Mouse (Mus musculus): ENCODE results near the gene Mex3b. TPM values are rescaled to one million over a fixed set of nuclear protein-coding genes. Genes with fewer than 3 reads are reported as not detected.

The Mex3b gene
- polyA plus RNA-seq, 1 experiment from 2014 or later, result 35.6 TPM

DNA sequence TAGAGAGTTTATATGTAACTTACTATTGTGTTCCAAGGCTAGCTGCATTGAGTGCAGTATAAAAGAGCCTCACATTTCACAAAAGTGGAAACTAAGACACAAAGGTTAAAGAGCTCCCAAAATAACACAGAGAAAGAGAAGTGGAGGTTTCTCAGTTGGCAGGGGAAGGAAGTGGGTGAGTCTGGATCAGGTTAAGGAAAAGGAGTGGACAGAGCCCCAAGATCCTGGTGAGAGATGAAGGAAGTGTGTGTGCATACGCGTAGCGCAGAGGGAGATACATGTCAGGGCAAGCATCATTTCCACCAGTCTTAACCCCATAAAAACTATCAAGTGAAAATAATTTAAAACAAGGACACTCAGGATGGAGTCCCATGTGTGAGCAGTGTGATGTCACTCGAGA, 15.5 kb upstream of the Mex3b start:
- no peak overlapping the region for H3K27ac ChIP-seq
- H3K36me3 ChIP-seq, result no peaks in the 10 kb centered on the region
- no peak overlapping the region for H3K9ac ChIP-seq
- H3K27me3 ChIP-seq, result no peaks in the 10 kb centered on the region
- H3K4me1 ChIP-seq, result peaks cover 23% of the 10 kb centered on the region
- no peaks in the 10 kb centered on the region for H3K9me3 ChIP-seq
- no peak overlapping the region for H3K4me2 ChIP-seq (replicated peaks)
- 90% methylated on average over 4 of the region's 4 CpGs for WGBS
- H3K4me3 ChIP-seq, result no peak overlapping the region
- ATAC-seq (ENCODE audit: low FRiP score, low read depth), result no peak

DNA sequence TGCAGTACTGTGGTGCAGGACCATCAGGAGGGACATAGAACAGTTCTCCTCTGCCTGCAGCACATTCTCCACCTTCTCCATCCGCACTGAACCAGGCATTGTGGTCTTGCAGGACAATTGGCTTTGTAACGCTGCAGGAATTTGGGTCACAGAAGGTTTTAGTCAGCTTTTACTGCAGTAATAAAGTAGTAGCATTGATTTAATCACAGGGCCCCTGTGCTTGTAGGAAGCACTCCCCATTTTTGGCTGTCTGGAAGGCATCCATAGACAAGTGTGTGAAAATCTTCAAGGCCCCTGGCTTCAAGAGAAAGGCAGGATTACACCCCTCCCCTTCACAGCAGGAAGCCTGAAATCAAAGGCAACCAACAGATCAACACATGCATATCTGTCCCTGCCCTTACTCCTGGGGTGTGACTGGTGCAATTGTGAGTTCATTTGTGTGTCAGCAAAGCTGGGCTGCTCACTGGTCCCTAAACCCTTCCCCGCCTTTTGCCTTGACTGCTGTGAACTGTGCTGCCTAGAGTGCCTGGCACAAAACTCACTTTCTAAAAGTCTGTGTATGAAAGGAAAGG, 12.9 kb upstream of the Mex3b start:
- peak; percentile 54; the same call in 1 of the 2 replicates for ATAC-seq (ENCODE audit: low FRiP score, low read depth)
- no peaks in the 10 kb centered on the region for H3K36me3 ChIP-seq
- H3K4me1 ChIP-seq, result peaks cover 17% of the 10 kb centered on the region
- no peak overlapping the region for H3K4me2 ChIP-seq (replicated peaks)
- no peak overlapping the region for H3K4me3 ChIP-seq
- H3K27me3 ChIP-seq, result no peaks in the 10 kb centered on the region
- WGBS, result 16% methylated on average over 3 of the region's 3 CpGs
- H3K9me3 ChIP-seq, result no peaks in the 10 kb centered on the region
- H3K27ac ChIP-seq, result peak overlapping the region; percentile 80; the same call in 1 of the 2 replicates
- H3K9ac ChIP-seq, result no peak overlapping the region

DNA sequence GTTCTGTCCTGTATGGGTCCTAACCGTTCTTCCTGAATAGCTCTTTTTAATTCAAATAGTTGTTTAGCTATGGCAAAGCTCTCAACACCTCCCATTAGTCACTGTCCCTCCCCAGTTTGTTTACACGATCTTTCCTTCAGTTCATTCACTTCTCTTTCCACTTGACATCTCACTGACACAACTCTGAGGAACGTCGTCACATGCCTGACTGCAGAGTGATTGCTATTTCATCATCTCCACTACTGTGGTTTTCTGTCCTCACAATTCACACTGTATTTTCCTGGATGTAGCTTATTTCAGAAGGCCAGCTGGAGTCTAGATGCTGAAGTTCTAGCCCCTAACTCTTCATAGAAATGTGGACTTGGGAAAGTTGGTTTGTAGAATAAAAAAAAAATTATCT, 8.5 kb upstream of the Mex3b start:
- no peak overlapping the region for H3K4me3 ChIP-seq
- no peaks in the 10 kb centered on the region for H3K9me3 ChIP-seq
- no peak for ATAC-seq (ENCODE audit: low FRiP score, low read depth)
- no peak overlapping the region for H3K9ac ChIP-seq
- H3K36me3 ChIP-seq, result no peaks in the 10 kb centered on the region
- no peak overlapping the region for H3K27ac ChIP-seq
- no peak overlapping the region for H3K4me2 ChIP-seq (replicated peaks)
- WGBS, result 71% methylated on average over 4 of the region's 4 CpGs
- H3K4me1 ChIP-seq, result peaks cover 15% of the 10 kb centered on the region
- H3K27me3 ChIP-seq, result no peaks in the 10 kb centered on the region

DNA sequence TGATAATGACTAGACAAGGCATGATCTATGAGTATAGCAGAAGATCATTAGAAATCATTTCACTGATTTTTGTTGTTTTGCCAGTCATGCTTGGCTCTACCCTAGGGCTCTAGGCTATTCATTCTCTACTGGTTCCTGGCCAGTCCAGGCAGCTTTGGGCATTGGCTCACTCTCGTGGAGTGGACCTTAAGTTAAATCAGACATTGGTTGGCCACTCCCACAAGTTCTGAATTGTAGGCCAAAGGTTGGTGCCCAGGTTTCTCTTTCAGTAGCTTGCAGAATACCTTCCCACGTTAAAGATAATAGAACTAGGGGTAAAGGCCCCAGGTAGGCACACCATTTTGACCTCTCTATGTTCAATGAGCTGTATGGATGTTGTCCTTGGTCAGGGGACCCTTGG, 6.5 kb upstream of the Mex3b start:
- Histone ChIP-seq H3K9me3 (no peaks in the 10 kb centered on the region), H3K4me1 (peaks cover 17% of the 10 kb centered on the region), H3K27ac (no peak overlapping the region), H3K36me3 (no peaks in the 10 kb centered on the region), H3K9ac (no peak overlapping the region), H3K27me3 (no peaks in the 10 kb centered on the region), H3K4me3 (no peak overlapping the region), H3K4me2 (replicated peaks) (no peak overlapping the region)
- WGBS, result 80% methylated on average over 2 of the region's 2 CpGs
- no peak for ATAC-seq (ENCODE audit: low FRiP score, low read depth)

DNA sequence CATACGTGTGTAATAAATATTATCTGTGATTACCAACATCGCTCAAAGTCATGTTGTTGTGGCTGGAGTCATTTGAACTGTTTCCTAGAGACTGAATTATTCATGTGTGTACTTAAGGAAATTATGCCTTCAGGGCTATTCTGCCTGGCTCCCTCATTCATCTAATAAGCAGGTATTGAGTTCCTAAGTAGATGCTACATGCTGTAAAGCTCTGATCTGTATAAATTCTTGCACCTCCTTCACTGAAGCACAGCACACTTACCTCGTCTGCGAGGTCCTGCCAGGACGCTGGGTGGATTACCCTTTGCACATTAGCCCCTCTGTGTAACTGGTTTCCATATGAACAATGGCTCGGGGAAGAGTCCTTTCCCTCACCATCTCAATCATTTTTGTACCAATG, 3.8 kb upstream of the Mex3b start:
- no peak overlapping the region for H3K4me3 ChIP-seq
- no peaks in the 10 kb centered on the region for H3K9me3 ChIP-seq
- no peaks in the 10 kb centered on the region for H3K27me3 ChIP-seq
- no peak overlapping the region for H3K4me2 ChIP-seq (replicated peaks)
- H3K36me3 ChIP-seq, result no peaks in the 10 kb centered on the region
- 0 out of 2 replicates have a peak overlapping the region, but pooled peaks have one; percentile 15 for H3K27ac ChIP-seq
- H3K4me1 ChIP-seq, result peaks cover 17% of the 10 kb centered on the region
- no peak overlapping the region for H3K9ac ChIP-seq
- WGBS, result 44% methylated on average over 6 of the region's 6 CpGs
- no peak for ATAC-seq (ENCODE audit: low FRiP score, low read depth)

DNA sequence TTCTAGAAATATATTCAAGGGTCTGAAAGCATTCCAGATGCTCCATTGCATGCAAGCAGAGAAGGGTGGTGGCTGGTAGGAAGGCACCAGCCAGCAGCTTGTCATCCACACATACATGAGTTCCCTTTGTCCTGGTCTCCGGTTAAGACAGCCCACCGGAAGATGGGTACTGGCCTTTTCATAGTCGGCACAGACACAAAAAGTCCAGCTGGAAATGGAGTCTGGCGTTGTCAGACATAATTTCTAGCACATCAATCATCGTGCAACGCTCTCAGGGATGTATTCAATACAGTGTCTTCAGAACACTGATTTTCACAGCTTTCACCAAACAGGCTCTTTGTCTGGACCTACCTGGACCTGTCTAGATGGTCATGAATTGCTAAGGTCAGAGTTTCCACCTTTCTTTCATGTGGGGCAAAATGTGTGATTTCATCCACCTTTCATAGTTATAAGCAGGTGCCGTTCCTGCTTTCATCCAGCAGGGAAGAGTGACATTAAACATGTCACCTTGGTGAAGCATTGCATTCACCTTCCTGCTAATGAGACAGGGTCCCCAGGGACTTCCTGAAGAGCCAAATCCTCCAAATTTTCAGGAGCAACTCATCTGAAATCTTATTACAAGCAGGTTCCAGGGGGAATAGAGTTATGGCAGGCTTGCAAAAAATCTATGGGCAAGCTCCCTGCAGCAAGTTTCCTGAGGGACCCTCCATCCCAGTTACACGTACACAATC, 2.7 kb upstream of the Mex3b start:
- Histone ChIP-seq H3K4me1 (peaks cover 17% of the 10 kb centered on the region), H3K9ac (0 out of 2 replicates have a peak overlapping the region, but pooled peaks have one; percentile 81), H3K4me3 (peak overlapping the region; percentile 95; the same call in 1 of the 2 replicates), H3K9me3 (no peaks in the 10 kb centered on the region), H3K27ac (peak overlapping the region; percentile 93; the same call in 1 of the 2 replicates), H3K36me3 (peaks cover 7% of the 10 kb centered on the region), H3K4me2 (replicated peaks) (peak overlapping the region; percentile 90), H3K27me3 (no peaks in the 10 kb centered on the region)
- no peak for ATAC-seq (ENCODE audit: low FRiP score, low read depth)
- 49% methylated on average over 8 of the region's 8 CpGs for WGBS

DNA sequence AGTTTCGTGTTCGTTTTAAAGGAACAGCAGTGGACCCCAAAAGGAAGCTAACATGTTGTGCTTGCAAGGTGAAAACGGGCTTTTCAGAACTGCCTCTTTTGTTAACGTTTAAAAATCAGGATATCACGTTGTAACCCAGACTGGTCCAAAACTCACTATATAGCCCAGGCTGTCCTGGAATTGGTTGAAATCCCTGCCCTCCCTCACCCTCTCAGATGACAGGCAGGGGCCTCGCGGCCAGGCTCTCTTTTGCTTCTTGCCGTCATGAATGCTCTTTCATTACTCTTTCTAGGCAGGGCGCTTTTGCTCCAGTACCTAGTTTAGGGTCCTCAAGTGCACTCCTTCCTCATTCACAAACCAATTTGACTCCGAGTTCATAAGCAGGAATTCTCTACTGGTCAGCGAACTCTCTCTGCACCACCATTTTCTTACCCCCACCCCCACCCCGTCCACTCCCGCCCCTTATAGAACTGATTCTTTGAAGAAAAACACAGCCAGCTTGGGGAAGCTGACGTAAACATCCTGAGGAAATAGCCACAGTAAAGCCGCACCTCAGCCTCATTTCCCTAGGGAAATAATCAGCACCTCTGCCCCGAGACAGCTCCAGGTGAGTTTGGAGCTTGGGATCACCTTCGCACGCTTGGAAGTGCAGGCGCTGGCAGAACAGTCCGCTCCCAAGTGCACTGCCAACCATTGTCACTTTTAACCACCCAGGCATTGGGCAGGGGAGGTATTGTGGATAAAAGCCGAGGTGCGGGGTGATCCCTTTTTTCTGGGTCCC, 2.0 kb upstream of the Mex3b start:
- Histone ChIP-seq H3K36me3 (peaks cover 15% of the 10 kb centered on the region), H3K4me3 (peak overlapping the region; percentile 95), H3K4me2 (replicated peaks) (peak overlapping the region; percentile 90), H3K9ac (peak overlapping the region; percentile 81), H3K27me3 (no peaks in the 10 kb centered on the region), H3K4me1 (peaks cover 23% of the 10 kb centered on the region), H3K9me3 (no peaks in the 10 kb centered on the region), H3K27ac (peak overlapping the region; percentile 93)
- no peak for ATAC-seq (ENCODE audit: low FRiP score, low read depth)
- 1% methylated on average over 22 of the region's 22 CpGs for WGBS

DNA sequence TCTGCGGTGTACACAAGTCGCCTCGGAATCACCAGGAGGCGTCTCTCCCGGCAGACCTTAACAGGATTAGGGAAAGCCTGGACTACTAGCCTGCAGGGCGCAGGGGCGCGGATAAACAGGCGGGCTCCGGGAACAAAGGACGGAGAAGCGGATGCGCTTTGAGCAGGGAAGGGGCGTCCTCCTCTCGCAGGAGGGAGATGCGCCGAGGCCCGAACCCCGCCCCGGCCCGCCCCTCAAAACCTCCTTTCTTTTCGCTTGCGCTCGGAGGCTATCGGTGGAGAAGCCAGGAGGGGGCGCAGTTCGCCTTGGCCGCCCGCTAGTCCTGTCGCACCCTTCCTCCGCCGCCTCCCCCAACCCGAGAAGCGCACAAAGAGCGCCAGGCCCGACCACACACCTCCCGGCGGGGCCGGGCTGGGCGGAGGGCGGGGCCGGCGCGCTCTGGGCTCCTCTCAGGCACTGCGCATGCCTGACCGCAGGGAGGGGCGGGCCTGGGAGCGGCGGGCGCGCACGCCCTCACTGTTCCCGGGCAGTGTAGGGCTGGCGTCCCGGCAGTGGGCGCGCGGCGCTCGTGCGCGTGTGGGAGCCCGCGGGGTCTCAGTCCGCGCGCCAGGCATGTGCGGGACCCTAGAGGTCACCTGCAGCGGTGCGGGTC, 1.2 kb upstream of the Mex3b start:
- no peaks in the 10 kb centered on the region for H3K9me3 ChIP-seq
- peaks cover 23% of the 10 kb centered on the region for H3K4me1 ChIP-seq
- H3K27ac ChIP-seq, result peak overlapping the region; percentile 100
- ATAC-seq (ENCODE audit: low FRiP score, low read depth), result peak; percentile 92
- H3K4me3 ChIP-seq, result peak overlapping the region; percentile 95
- peaks cover 19% of the 10 kb centered on the region for H3K36me3 ChIP-seq
- peak overlapping the region; percentile 89 for H3K9ac ChIP-seq
- under 1% methylated on average over 49 of the region's 70 CpGs for whole genome bisulfite sequencing
- H3K4me2 ChIP-seq (replicated peaks), result peak overlapping the region; percentile 90
- no peaks in the 10 kb centered on the region for H3K27me3 ChIP-seq

DNA sequence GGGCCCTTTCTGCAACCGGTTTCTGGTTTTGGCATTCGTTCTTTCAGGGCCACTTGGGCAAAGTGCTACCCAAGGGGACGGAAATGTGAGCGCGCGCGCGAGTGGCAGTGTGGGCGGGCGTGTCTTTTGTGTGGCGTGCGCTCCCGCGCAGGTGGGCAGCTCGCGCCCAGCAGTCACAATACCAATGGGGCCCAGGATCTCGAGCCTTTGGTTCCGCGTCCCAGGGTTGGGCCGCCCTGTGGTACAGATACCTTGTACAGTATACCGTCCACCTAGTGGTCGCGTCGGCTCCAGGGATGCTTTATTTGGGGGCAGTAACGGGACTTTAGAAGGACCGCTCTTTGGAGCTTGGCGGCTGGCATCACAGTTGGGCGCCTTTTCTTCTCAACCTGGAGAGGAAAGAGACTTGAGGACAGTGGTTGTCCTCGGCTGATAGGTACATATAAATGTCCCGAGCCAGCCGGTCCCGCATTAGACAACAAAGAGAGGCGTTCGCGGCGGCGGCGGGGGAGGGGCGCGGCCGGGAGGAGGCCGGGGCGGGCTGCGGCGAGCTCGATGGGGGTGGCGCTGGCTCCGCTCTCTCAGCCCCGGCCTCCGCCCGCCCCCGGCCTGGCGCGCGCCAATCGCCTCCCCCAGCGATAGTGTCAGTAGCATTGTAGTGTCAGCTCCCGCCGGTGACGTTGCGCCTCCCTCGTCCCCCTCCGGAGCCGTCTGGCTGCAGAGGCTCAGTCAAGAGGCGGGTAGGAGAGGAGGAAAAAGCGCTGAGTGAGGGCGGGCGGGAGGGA, 455 bp upstream of the Mex3b start:
- peak overlapping the region; percentile 100 for H3K9ac ChIP-seq
- H3K4me1 ChIP-seq, result peaks cover 25% of the 10 kb centered on the region
- H3K27ac ChIP-seq, result peak overlapping the region; percentile 100
- peak overlapping the region; percentile 95 for H3K4me3 ChIP-seq
- H3K36me3 ChIP-seq, result peaks cover 20% of the 10 kb centered on the region
- ATAC-seq (ENCODE audit: low FRiP score, low read depth), result peak; percentile 87
- H3K9me3 ChIP-seq, result no peaks in the 10 kb centered on the region
- under 1% methylated on average over 59 of the region's 68 CpGs for WGBS
- peak overlapping the region; percentile 90 for H3K4me2 ChIP-seq (replicated peaks)
- no peaks in the 10 kb centered on the region for H3K27me3 ChIP-seq

DNA sequence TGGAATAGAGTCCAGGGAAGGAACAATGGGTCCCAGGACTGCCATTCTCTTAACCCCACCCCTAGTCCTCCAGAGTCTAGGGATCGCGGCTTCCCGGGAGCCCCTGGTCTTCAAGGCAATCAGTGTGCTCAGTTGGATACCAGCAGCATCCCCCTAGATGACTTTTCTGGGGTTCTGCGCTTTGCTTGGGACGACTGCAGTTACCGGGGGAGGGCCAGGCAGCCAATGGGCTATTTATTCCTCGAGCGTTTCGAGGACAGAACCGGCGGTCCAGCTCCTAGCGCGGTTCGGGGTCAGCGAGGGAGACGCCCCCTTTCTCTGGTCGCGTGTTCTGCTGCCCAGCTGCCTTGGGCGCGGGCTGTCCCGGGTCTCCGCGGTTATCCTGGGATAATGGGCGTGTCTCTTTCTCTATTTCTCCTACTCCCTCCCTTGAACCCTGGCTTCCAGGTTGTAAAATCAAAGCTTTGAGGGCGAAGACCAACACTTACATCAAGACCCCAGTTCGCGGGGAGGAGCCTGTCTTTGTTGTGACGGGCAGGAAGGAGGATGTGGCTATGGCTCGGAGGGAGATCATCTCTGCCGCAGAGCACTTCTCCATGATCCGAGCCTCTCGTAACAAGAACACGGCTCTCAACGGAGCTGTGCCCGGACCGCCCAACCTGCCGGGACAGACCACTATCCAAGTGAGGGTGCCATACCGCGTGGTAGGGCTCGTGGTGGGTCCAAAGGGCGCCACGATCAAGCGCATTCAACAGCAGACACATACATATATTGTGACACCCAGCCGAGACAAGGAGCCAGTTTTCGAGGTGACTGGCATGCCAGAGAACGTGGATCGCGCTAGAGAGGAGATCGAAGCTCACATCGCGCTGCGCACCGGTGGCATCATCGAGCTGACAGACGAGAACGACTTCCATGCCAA, 1.4 kb downstream of the Mex3b start:
- H3K4me1 ChIP-seq, result peaks cover 25% of the 10 kb centered on the region
- no peaks in the 10 kb centered on the region for H3K27me3 ChIP-seq
- under 1% methylated on average over 56 of the region's 56 CpGs for WGBS
- peaks cover 35% of the 10 kb centered on the region for H3K36me3 ChIP-seq
- H3K9ac ChIP-seq, result peak overlapping the region; percentile 100
- H3K27ac ChIP-seq, result peak overlapping the region; percentile 100
- peak overlapping the region; percentile 95 for H3K4me3 ChIP-seq
- peak overlapping the region; percentile 90 for H3K4me2 ChIP-seq (replicated peaks)
- no peak for ATAC-seq (ENCODE audit: low FRiP score, low read depth)
- no peaks in the 10 kb centered on the region for H3K9me3 ChIP-seq

All from limb, embryonic 13.5 days (tissue).